Mouse (Mus musculus) megakaryocyte, embryonic 14.5 days (primary cell): Measurements from ENCODE around the gene 4930572O03Rik.
"Not testable (repeated sequence)": the region's sequence is repeated elsewhere in the genome, so short reads cannot be mapped to it uniquely, and the experiment has no call there.

Experiments used
- FLI1 ChIP-seq: IDR thresholded peaks from 2 replicates; pipeline ENCODE4 v1.6.1; 2012; ENCODE audit warnings: low read length, inconsistent platforms, mixed read lengths
- GATA1 ChIP-seq: IDR thresholded peaks from 3 replicates; pipeline ENCODE4 v1.6.1; 2012; ENCODE audit warnings: mixed read lengths, low read length, inconsistent platforms, borderline replicate concordance

- TF ChIP-seq FLI1, GATA1: not testable (repeated sequence)
Measured at GRCm38 (mm10) chr5:15689659-15690213, 32.9 kb upstream of the 4930572O03Rik start.
